Mouse (Mus musculus): ENCODE data around the gene Islr.
A peak's percentile ranks its signal among the peaks of the same experiment; 100 is the strongest.

Gene Islr

GRCm38 (mm10) chr9:58220218-58220903 is 16.3 kb upstream of the Islr start:
- no peak for DNase-seq (ENCODE audit: extremely low read depth, low read depth)

GRCm38 (mm10) chr9:58218539-58218938 is 14.4 kb upstream of the Islr start:
- DNase-seq (ENCODE audit: extremely low read depth, low read depth) = no peak

- no peak for DNase-seq (ENCODE audit: extremely low read depth, low read depth)
These were observed 12.3 kb upstream of the Islr start for GRCm38 (mm10) chr9:58216402-58216801.

- no peak for DNase-seq (ENCODE audit: extremely low read depth, low read depth)
These were observed 10.5 kb upstream of the Islr start for GRCm38 (mm10) chr9:58214519-58215180.

GRCm38 (mm10) chr9:58213865-58214264 is 9.8 kb upstream of the Islr start:
- DNase-seq (ENCODE audit: extremely low read depth, low read depth) = peak; percentile 68

GRCm38 (mm10) chr9:58213377-58213776 is 9.3 kb upstream of the Islr start:
- no peak for DNase-seq (ENCODE audit: extremely low read depth, low read depth)

GRCm38 (mm10) chr9:58210304-58210627 is 6.2 kb upstream of the Islr start:
- no peak for DNase-seq (ENCODE audit: extremely low read depth, low read depth)

GRCm38 (mm10) chr9:58209462-58210303 is 5.6 kb upstream of the Islr start:
- DNase-seq (ENCODE audit: extremely low read depth, low read depth) = no peak

- DNase-seq (ENCODE audit: extremely low read depth, low read depth) = no peak
These were observed 1.9 kb upstream of the Islr start for GRCm38 (mm10) chr9:58206013-58206412.

- DNase-seq (ENCODE audit: extremely low read depth, low read depth) = peak; percentile 54
These were observed 418 bp upstream of the Islr start for GRCm38 (mm10) chr9:58204448-58205000.

GRCm38 (mm10) chr9:58202676-58203453 is 1.2 kb downstream of the Islr start:
- no peak for DNase-seq (ENCODE audit: extremely low read depth, low read depth)

GRCm38 (mm10) chr9:58201861-58202549 is 2.1 kb downstream of the Islr start:
- no peak for DNase-seq (ENCODE audit: extremely low read depth, low read depth)

GRCm38 (mm10) chr9:58201091-58201842 is 2.8 kb downstream of the Islr start:
- DNase-seq (ENCODE audit: extremely low read depth, low read depth) = no peak

GRCm38 (mm10) chr9:58200270-58201090 is 3.6 kb downstream of the Islr start:
- no peak for DNase-seq (ENCODE audit: extremely low read depth, low read depth)

GRCm38 (mm10) chr9:58199381-58200269 is 4.5 kb downstream of the Islr start:
- no peak for DNase-seq (ENCODE audit: extremely low read depth, low read depth)

- no peak for DNase-seq (ENCODE audit: extremely low read depth, low read depth)
These were observed 5.2 kb downstream of the Islr start for GRCm38 (mm10) chr9:58198801-58199371.

GRCm38 (mm10) chr9:58197781-58198701 is 6.1 kb downstream of the Islr start:
- no peak for DNase-seq (ENCODE audit: extremely low read depth, low read depth)
